Mouse (Mus musculus) megakaryocyte-erythroid progenitor cell, adult 5-6 weeks (primary cell): ENCODE measurements around the gene Gm45716. TPM values are rescaled to one million over a fixed set of nuclear protein-coding genes. Genes with fewer than 3 reads are reported as not detected.
A peak's percentile ranks its signal among the peaks of the same experiment; 100 is the strongest.

Experiments used
- ATAC-seq: replicated peaks from 2 replicates; pipeline ENCODE4 v1.8.0; 2016; ENCODE audit warnings: mild to moderate bottlenecking, inconsistent platforms; ENCODE audit not compliant: severe bottlenecking, poor library complexity, low FRiP score, low TSS enrichment
- total RNA-seq, 2 experiments: library from RNA; stranded (forward) in 1 of 2; stranded (reverse) in 1 of 2; fragments of 200-1000, 215-1000 nt in 1 of 2; fragments of >200 nt in 1 of 2; fragmentation: Nextera tagmentation in 1 of 2; gene quantifications; 2 replicates each; pipeline ENCODE4 v1.2.3; 2014 to 2017

Gene Gm45716
- total RNA-seq, 2 experiments from 2014 or later: 11.2 to 13.7 TPM

DNA sequence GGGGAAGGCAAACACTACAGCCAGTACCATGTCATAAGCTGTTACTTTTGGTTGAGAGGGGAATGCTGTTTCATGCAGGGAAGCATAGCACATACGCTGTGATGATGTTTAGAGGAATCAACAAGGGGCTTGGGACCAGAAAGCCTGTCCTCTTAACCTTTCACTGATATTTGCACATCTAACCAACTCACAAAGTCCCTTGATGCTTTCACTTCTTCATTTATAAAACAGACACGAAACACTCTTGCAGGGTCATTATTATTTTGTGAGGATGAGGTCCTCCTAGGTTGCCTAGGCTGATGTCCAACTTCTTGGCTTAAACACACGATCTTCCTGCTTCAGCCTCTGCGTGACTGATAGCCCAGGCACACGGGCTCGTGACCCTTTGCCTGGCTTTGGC lies 58.1 kb downstream of the Gm45716 start:
- no peak for ATAC-seq

DNA sequence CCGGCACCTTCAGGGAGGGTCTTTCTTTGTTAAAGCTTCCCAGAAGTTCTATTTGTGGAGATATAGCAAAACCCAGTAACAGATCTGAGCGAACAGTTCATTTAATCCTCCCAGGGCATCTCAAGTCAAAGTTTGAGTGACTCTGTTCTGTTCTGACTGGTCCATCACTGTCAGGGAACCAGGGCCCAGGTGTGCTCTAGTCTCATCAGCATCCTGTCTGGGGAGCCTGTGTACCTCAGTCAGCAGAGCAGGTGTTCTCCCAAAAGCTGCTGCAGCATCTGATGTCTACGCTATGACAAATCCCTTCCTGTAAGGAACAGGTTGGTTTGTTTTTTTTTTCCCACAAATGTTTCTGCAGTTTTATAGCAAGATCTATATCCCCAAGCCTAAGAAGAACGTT lies 59.2 kb downstream of the Gm45716 start:
- no peak for ATAC-seq

DNA sequence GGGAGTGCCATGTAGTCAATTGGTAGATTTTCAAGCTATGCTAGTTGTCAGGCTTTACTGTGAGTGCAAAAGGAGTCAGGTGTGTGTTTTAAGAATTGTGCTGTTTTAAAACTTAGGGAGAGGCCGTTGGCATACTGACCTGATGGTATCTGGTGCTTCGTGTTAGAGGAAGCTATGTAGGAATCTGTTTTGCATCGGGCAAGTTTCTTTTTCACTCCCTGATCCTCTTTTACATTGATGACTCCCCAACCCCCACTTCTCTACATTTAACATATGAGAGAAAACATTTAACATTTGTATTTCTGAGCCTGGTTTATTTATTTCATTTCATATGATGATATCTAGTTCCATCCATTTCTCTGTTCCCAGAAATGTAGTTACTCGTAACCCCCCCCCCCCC lies 60.3 kb downstream of the Gm45716 start:
- no peak for ATAC-seq

DNA sequence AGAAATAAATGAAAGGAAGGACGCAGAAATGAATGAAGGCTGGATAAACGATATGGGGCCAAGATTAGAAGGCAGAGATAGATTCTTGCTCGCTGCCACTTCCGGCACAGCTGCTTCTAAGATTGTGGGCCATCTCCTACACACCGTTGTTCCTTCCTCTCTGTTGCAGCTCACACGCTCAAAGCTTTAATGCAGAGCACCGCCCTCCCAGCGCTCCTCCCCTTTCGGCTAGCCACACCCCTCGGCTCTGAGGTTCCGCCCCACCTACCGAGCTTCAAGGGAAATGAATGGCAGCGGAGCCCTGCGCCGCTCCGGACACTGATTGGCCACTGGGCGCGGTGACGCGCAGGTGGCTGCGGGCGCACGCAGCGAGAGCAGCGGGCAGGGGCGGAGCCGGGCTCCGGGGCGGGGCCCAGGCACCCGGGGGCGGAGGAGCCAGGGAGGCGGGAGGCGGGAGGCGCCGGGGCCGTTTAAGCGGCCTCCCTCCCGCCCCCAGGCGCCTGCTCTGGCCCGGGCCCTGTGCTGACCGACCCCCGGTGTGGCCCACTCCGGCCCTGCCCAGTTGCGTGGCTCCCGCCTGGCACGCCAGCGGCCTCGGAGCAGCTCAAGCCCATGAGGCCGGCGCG lies 61.7 kb downstream of the Gm45716 start, which contains the start of gene Mmd:
Gene Mmd, plus strand, starts transcription at position 432 of the 626 bp plus-strand sequence.
- ATAC-seq: peak; percentile 97

DNA sequence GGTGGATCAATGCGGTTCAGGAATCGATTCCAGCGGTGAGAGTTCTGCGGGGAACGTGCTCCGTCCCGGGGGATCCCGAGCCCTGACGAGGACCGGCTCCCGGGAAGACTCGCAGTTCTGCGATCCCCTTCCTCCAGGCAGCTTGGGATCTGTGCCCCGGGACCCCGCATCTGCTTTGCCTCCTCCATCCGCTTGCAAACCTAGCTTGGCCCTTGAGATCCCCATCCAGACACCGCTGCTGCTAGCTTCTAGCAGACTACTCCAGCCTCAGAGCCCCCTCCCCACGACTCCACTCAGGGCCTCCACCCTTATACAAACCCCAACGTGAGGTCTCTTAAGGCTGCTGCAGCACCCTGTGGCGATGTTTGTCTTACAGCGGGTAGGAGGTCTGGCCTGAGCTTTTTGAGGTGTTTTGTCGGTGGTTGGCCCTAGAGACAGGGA lies 62.2 kb downstream of the Gm45716 start:
- peak; percentile 7; the same call in 1 of the 2 replicates for ATAC-seq

DNA sequence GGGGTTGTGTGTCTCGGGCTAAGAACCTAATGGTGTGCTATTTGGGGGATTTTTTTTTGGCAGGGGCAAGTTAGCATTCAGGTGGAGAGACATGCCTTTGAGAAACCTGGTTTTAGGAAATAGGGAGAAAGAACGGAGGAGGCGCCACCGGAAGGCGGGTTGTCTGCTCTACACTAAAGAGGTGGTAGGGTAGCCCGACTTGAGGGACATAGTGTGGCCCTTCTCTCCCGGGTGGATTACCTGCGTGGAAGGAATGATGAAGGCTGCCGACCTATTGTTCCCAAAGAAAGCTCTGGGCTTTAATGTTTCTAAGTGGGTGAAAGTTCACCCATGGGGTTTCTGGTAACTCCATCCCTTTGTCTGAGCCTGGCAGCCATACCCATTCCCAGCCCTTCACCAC lies 62.7 kb downstream of the Gm45716 start:
- ATAC-seq: no peak

DNA sequence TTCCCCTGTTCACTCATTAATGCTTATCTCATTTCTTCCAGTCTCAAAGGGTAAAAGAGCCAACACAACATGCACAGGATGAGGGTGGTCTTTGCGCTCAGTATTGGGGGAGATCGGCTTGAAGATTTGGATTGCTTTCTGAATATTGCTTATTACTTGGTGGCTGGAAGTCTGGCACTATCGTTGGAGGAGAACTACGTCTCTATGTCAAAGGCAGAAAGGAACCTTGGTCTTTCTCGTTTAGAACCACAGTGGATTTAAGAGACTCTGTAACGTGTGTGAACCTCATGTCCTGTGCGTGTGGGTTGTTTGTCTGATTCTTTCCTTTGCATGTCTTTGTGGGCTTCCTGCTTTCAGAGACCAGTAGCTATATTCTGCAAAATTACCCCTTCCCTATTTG lies 63.2 kb downstream of the Gm45716 start:
- no peak for ATAC-seq

DNA sequence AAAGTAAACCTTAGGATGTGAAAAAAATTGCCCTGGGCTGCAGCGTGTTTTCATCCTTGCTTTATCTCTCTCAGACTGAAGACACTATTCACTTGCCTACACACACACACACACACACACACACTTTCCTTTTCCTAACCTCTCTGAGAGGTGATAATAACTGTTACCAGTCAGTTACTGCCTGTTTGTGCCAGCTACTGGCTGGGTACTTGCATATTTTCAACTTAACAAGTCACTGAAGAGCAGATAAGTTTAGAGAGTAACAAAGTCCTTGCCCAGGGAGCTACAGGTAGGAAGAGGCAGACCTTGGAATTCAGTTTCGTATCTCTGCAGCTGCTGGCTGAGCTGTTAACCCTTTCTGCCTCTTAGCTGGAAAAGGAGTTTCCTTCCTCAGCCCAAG lies 64.4 kb downstream of the Gm45716 start:
- peak; percentile 35; the same call in 1 of the 2 replicates for ATAC-seq

DNA sequence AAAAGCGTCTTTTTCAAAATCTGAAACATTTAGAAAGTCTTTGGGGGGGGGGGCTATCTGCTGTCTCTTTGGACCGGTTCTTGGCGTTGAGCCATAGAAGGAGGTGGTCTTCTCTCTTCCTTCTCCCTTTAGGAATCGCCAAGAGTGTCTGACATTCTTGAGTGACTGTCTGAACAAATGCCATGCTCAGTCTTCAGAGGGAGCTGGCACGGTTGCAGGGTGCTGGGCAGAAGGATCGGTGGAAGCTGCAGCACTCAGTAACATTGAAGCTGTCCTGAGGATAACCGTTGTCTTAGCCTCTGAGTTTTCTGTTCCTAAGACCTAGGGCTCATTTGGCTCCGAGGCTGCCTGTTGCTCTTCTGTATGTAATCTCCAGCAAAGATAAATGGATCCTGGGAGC lies 64.9 kb downstream of the Gm45716 start:
- no peak for ATAC-seq

DNA sequence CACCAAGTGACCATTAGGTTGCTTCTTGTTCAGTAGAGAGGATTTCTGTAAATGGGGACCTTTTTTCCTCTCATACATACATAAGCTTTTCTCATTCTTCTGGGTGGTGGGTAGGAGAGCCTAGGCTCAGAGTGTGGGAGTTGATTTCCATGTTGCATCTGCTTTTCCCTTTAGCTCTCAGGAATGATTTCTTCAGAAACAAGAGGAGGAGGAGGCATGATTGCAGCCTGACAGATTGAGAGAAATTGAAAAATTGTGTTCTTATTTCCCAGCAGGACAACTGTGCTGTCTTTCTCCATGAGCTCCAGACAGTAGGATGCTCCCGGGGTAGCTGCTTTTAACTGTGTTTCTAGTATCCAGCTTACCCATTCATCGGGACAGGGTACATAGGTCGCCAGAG lies 67.1 kb downstream of the Gm45716 start:
- no peak for ATAC-seq

DNA sequence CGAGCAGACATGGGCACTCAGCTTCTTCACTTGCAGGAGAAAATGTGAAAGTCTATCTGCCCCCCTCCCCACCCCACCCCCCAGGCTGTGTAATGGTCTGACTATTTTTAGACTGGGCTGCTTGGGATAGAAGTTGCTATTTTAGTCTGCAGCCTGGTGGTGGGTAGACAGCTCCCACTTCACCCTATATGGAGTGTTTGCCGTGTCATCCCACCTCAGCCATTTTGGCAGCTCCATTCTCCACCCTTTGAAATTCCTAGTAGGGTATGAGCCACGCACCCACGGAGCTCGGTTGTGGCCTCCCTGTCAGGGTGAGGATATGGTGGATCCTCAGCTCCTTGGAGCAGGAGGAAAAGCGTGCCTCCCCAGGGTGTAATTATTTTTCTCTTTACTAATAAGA lies 68.2 kb downstream of the Gm45716 start:
- no peak for ATAC-seq

DNA sequence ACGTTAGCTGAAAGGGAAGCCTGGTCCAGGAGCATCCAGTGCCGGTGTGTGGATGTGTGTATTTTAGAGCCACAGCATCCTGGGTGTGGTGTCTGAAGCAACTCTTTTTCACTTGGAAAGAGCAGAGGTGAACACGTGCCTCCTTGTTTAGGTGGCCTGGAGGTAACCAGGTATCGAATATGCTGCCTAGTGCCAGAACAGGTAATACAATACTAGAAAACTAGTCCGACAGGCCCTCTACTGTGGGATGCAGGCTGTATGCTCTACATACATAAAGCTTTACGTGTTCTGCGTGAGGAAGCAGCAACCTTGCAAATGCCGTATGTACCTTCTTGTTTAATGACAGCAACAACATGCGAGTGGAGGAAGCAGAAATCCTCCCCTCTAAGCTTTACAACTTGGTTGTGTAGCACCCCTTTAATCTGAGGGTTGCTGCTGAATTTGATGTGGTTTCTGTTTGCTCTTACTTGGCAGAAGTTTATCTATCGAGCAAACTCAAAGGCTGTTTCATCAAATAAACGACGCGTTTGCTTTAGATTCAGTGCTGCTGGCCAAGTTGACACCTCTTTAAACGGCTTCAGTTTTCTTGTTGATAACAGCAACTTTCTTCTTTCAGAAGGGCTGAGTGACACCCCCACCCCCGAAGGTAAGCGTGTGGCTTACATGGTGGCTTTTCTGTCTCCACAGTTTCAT lies 69.5 kb downstream of the Gm45716 start:
- ATAC-seq: peak; percentile 82

DNA sequence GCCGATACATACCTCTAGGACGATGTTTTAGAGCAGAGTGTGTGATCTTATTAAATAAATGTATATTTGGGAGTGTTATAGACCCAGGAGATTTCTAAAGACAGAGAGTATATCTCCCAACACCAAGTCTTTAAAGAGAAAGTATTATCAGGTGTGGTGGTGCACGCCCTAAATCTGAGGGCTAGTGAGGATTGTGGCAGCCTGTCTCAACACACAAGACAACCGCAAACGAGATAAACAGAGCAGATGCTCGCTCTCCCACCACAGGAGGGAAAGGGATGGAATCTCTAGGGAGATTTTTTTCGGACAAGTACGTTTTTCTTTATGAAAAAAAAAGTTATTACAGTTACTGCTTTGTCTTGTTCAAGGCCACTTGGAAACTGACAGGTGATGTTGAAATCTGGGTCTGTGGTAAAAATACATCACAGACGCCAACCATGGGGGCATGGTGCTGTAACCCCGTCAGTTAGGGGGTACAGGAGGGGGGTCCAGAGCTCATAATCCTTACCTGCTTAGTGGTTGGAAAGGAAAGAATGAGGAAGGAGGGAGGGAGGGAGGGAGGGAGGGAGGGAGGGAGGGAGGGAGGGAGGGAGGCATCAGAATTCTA lies 70.9 kb downstream of the Gm45716 start:
- peak; percentile 66 for ATAC-seq

DNA sequence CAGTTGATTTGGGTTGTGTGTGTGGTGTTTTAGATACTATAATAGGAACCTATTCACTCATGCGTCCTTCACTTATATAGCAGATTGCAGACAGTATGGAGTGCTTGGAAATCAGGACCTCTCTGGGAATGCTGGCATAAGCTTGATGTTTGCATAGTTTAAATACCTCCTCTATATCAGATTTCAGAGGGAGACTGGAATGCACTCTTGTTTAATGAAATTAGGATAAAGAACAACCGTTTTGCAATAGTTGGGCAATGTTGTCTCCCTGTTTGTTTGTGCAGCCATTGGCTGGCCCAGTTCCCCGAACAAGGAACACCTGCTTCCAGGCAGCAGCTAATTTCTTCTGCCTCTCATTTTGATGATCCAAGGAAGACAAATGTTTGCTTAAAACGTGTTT lies 71.6 kb downstream of the Gm45716 start:
- no peak for ATAC-seq

DNA sequence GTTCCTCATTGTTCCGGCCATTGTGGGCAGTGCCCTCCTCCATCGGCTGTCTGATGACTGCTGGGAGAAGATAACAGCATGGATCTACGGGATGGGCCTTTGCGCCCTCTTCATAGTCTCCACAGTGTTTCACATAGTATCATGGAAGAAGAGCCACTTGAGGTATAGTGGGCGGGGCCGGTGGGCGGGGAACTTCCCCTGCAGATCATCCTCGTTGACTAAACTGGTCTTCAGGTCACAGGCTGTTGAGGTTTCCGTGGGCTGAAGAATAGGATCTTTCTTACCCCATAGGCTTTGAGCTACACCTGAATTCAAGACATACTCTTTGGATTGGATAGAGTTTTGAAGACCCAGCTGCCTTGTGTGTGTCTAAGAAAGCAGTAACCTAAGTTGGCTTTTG lies 72.3 kb downstream of the Gm45716 start:
- ATAC-seq: no peak

DNA sequence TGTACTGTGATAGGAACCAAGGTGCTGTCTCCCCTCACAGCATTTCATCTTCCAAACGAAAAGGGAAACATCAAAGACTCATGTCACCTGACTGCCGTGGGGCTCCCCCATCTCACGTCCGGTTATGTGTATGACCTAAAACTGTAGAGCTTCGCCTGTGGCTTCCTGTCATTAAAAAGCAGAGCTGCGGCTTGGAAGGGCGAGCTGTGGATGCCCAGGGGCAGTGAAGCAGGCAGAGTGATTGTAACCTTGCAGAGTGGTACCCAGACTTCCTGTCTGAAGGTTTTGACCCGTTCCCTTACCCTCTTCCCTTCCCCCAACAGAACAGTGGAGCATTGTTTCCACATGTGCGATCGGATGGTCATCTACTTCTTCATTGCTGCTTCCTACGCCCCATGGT lies 76.7 kb downstream of the Gm45716 start:
- no peak for ATAC-seq

DNA sequence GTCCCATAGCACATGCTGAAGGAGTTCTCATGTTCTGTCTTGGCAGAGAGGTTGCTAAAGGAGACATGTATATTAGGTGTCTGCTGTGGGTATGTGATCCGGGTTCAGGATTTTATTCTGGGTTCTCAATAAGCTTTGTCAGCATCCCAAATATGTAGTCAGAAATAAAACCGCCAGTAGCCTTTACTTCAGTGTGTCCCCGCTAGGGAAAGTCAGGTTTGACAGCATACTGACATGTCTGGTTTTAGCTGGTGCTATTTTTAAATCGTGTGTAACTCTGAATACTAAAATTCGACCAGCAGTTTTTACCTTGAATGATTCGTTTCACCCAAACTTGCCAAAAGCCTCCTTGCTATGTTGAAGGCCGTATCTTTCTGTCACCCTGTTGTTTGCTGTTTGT lies 78.1 kb downstream of the Gm45716 start:
- no peak for ATAC-seq

DNA sequence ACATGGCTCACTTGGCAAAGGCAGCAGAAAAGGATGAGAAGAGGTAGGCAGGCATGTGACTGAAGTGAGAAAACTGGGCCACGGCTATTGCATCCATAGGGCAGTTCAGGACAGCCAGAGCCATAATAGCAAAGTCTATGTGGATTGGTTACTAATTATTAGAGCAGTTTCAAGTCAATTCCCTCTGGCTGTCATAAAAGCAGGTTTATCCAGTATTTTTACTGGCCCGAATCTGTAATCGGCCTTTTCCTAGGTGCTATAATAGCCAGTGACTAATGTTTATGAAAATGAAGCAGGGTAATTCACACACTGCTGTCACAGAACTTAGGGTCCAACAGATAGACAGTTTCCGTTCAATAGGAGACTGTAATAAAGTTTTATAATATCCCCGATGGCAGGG lies 81.5 kb downstream of the Gm45716 start:
- ATAC-seq: no peak

DNA sequence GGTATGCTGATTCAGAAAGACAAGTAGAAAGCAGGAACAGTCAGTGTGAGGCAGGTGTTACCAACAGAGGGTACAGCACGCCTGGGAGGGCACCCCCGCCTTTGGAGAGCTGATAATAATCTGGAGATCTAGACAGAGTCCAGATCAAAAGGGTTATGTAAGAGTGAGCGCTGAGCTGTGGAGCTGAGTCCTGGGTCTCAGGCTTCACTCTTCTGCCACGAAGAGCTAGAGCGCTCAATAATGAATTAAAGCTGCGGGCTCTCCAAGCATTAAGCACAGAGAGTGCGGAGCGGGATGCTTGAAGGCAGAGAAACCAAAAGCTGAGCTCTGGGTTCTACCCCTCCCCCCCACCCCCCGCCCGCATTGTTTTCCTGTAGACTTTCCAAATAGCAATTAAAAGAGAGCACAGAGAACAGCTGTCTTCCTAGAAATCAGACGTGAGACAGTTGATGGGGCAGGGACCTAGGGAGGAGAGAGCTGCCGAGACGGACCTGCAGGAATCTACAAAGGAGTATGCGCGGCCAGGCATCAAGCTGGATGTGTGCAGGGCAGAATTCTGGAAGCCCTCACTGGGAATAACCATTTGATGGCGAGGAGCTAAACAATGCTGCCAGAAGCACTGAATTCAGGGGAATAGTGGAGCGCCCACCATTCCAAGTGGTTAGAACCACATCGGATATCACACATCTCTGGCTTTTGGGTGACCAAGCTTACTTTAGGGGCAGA lies 82.1 kb downstream of the Gm45716 start:
- no peak for ATAC-seq

DNA sequence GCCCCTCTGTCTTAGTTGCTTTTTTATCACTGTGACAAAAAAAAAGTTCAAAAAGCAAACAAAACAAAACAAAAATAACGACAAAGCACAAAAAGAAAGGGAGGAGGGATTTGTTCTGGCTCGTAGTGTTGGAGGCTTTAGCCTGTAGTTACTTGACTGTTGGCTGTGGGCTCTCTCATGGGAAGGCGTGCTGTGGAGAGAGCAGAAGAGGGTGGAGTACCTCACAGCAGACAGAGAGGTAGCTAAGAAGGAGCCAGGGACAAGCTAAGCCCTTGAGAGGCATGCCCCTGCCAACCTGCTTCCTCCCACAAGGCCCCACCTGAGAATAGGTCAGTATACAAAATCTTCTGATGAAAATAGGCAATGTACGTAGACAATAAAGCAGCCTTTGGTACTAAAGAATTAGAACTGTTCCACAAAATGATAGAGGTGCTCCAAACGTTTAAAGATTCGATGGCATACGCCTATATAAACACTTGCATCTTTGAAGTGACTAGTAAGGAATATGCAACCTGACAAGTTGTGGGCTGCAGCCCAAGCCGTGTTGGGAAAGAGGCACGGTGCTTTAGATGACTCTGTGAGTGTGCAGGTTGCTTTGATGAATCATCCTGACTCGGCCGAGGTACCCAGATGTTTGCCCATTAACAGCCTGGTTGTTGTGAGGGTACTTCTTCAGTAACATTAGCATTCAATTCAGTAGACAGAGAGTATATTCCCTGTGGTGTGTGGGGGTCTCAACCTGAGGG lies 82.8 kb downstream of the Gm45716 start:
- no peak for ATAC-seq
